Mouse (Mus musculus): ENCODE measurements around the gene Erbb3. TPM values are rescaled to one million over a fixed set of nuclear protein-coding genes. Genes with fewer than 3 reads are reported as not detected.
"Not testable (repeated sequence)": the region's sequence is repeated elsewhere in the genome, so short reads cannot be mapped to it uniquely, and the experiment has no call there.

Gene Erbb3
- 1 to 10 TPM; 2.7 TPM for total RNA-seq (2021)
- long read RNA-seq, experiment 1, partial matches to known transcripts = 1 of 3 reads
- long read RNA-seq, experiment 1, other reads (novel, unspliced or antisense) = 2 of 3 reads
- long read RNA-seq, experiment 2, full-length matches to known transcripts = 1 of 1 reads
- long read RNA-seq, experiment 2, partial matches to known transcripts = 0 of 1 reads
- long read RNA-seq, experiment 2, other reads (novel, unspliced or antisense) = 0 of 1 reads

DNA sequence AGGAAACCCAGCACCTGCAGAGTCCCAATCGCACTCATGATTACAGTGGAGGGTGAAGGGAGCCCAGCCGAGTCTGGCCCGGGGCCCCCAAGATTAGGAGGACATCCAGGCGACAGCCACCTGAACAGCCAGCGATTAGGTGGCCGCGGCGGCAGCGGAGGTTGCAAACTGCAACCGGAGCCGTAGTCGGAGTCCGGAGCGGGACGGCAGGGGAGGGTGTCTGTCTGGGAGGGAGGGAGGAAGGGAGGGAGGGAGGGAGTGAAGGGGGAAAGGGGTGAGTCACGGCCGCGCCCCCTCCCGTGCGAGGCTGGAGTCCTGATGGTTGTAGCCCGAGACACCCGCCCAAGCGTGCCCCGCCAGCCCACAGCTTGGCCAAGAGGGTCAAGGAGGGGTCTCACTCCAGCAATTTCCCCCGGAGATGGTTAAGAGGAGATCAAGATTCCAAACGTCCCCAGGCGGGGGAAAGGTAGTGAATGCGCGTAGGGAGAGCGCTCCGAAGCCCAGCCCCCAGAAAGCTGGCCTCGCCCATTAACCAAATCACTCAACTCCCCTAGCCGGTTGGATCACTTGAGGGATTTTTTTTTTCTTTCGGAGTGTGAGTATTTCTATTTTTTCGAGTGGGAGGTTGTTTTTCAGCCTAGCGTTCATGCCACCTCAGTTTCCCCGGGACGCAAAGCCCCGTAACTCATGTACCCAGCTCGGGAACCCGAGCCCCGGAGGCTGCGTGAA lies at the start of gene Erbb3:
TSS of gene Erbb3 (minus strand) at position 189 of the 729 bp plus-strand sequence.
- no peak for DNase-seq (ENCODE audit: low spot score)

DNA sequence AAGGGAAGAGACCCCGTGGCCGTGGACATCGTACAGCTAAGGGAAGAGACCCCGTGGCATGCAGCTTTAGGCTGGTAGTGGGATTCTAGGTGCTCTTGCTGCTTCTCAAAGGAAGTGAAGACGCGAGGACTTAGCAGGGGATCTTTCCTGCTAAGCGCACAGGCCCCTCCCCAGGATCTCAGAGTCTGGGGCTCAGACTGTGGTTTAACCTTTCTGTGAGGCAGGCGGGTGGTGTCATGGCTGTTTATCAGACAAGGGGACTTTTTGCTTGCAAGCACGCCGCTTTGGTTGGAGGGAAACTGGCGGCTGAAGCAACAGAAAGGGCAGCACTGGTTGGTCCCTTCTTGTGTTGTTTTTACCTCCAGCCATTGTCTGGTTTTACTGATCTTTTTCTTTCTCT lies 47.6 kb upstream of the Erbb3 start:
- no peak for DNase-seq (ENCODE audit: low spot score)

DNA sequence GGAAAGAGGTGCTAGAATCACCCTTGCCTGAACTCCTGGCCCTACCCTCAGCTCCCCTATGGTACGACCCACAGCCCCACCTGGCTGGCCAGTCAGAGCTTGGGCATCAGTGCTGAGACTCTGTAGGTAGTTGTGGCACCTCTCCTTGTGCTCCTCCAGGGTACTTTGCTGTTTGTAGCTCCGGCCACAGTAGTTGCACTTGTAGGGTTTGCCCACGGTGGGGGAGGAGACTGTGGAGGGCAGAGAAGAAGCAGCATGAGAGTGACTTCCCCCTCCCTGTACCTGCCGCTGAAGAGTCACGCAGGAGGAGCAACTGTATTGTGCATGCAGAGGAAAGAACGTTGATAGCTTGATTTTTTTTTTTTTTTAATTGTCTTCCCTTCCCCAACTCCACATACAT lies 47.1 kb upstream of the Erbb3 start:
- no peak for DNase-seq (ENCODE audit: low spot score)

DNA sequence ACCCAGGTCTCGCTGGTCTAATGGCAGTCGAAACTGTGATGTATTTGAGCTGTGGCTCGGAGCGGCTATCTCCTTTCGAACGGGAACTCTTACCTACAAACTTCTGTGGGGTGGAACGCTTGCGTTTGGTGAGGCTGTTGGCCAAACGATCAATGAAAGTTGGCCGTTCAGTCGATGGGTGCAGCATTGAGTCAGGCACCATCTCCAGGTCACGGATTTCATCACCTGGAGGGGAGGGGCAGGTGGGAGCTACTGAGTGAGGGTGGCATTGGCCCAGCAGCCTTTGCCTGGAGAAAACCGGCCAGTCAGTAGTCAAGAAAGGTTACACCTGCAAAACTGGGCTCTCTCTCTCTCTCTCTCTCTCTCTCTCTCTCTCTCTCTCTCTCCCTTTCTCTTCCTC lies 46.2 kb upstream of the Erbb3 start:
- no peak for DNase-seq (ENCODE audit: low spot score)

DNA sequence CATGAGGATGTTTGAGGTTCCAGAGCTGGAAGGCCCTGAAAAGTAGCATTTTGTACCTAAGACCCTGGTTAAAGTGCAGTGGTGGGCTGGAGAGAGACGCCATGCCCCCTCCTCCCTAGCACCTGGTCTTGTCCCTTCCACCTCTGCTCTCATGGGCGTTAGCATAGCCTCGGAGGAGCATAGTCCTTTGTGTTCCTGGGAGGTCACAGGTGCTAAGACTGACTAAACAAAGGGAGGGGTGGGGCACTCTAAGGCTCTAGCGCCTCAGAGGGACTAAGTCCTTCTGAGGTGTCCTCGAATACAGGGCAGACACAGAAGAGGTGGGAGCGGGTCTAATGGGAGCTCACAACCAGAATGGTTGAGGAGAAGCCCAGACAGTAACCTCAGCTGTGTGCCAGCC lies 42.1 kb upstream of the Erbb3 start:
- no peak for DNase-seq (ENCODE audit: low spot score)

DNA sequence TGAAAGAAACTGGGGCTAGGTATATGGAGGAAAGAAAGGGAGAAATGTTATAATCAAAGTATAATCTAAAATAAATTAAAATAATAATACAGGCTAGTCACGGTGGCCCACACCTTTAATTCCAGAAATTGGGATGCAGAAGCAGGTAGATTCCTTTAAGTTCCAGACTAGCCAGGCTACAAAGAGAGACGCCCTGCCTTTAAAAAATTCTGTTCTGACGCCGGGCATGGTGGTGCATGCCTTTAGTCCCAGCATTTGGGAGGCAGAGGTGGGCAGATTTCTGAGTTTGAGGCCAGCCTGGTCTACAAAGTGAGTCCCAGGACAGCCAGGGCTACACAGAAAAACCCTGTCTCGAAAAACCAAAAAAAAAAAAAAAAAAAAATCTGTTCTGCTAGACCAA lies 40.9 kb upstream of the Erbb3 start:
- DNase-seq (ENCODE audit: low spot score) = not testable (repeated sequence)

DNA sequence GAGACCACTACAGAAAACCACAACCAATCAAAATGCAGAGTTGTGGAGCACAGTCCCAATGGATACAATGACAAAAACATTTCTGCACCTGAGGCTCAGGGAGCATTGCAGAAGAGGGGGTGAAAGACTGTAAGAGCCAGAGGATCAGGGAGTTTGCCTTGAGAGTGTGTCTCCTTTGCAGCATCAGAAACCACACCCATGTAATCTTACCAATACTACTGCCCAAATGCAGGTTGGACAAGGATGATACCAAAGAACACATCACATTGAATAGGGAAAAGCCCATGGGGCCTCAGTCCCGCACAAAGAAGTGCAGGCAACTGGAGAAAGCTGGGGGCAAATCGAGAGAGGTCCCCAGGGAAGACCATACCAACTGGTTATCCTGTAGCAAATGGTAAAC lies 40.3 kb upstream of the Erbb3 start:
- no peak for DNase-seq (ENCODE audit: low spot score)

DNA sequence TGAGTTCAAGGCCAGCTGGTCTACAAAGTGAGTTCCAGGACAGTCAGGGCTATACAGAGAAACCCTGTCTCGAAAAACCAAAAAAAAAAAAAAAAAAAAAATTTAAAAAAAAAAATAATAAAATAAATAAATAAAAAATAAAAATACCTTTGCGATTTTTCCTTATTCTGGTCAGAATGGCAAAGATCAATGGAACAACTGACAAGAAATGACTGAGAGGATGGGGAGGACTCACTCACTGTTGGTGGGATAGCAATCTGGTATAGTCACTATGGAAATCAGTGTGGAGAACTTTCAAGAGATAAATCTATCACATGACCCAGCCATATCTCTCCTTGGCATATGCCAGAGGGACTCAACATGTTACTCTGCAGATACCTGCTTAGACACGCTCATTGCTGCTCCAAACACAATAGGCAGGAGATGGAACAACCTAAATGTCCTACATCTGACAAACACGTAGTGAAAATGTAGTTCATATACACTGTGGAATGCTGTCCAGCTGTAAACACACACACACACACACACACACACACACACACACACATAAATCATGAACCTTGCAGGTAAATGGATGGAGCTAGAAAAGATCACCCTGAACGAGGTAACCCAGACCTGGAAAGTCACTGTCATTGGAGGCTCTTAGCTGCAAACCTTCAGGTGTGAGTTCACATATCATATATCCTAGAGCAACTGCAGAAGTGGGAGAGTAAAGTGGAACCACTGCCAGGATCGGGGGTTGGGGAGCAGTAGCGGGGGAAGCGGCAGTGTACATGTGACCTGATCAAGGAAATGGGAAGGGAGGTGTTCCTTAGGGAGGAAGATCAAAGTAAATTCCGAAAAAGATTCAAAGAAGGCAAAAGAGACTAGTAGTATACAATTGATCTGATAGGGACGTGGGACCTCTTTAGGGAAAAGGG lies 38.2 kb upstream of the Erbb3 start:
- no peak for DNase-seq (ENCODE audit: low spot score)

DNA sequence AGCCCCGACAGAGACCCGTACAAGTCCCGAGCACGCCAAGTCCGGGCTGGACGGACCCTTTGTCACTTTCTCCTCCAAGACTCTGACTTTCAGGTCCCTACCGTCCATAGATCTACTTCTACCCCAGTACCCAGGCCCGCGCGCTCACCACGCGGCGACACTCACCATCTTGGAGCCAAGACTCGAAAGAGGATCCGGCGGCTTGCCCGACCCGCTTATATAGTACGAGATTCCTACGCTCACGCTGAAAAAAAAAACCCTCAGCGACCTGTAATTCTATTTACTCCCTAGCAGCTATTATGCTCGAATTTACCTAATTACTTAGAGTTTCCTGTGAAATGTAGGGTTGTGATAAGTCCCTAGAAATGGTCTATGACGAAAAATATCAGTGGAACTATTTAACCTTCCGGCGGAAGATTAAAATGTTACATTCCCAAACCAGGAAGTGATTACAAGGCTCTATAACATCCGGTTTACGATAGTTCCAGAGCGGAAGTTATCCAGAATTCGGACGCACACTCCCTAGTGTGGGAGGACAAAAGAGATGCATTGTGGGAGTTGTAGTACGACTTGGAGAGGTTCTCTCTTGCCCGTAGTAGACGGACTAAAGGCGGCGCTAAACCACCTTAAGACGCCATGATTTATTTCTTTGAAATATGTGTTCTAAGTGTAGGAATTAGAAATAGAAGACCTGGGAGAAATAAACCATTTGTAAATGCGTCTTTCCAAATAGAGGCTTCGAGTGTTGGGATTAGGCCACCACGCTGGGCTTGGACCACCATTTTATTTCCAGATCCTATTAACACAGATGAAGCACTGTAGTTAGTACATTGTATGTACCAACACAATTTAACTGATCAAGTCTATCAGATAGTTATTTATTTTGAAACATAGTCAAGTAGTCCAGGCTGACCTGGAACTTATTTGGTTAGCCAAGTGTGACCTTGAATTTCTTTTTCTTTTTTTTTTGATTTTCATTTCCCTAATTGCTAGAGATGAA lies 37.2 kb upstream of the Erbb3 start, which contains the start of gene Rps26:
TSS of gene Rps26 (minus strand) at position 437 of the 1,000 bp plus-strand sequence.
- peak; percentile 97 for DNase-seq (ENCODE audit: low spot score)

DNA sequence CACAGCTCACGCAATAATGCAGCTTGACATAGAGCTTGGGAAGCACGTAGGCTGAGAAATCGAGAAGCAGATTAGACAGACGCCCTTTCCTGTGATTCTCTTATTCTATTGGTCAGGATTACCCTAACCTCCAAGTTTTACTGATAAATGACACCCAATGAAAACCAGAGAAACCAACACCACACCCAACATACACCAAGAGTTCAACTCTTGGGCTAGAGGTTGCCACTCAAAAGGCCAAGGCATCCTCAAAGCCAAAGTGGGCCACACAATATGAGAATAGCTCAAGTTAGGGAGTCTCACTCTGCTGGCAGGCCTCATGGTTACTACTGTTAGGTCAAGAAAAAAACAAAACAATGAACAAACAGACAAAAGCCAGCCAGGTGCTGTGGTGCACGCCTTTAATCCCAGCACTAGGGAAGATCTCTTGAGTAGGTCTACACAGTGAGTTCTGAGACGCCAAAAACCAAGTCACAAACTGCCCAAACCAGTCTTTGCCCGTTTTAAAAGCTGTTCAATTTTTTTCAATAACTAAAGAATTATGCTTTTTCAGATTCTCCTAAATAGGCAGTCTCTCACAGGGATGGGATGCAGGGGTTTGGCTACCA lies 35.9 kb upstream of the Erbb3 start:
- DNase-seq (ENCODE audit: low spot score) = no peak

DNA sequence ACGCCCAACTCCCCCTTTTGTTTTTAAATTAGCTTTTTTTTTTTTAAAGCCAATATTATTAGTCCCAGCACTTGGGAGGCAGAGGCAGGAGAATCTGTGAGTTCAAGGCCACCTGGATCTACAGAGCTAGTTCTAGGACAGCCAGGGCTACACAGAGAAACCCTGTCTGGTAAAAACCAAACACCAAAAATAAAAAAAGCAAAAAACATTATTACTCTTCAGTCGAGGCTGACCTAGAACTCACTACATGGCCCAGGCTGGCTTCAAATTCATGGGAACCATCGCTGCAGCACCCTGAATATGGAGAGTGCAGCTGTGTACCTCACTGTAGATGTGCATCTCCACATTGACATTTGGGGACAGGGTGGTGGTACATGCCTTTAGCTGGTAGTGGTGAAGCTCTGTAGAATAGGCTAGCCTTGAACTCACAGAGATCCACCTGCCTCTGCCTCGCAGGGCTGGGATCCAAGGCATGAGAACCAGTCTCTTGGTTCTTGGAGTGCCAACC lies 33.7 kb upstream of the Erbb3 start:
- DNase-seq (ENCODE audit: low spot score) = not testable (repeated sequence)

DNA sequence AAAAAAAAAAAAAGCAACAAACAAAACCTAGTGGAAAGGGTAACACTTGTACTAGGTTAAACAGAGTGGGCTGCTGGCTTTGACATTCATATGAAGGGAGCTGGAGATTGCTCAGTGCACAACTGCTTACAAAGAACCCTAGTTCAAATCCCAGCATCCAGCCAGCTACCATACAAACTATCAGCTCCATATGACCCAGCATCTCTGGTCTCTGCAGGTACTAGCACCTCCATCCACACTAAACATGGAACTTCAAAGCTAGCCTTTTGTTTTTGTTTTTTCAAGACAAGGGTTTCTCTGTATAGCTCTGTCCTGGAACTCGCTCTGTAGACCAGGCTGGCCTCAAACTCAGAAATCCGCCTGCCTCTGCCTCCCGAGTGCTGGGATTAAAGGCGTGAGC lies 33.2 kb upstream of the Erbb3 start:
- DNase-seq (ENCODE audit: low spot score) = no peak

DNA sequence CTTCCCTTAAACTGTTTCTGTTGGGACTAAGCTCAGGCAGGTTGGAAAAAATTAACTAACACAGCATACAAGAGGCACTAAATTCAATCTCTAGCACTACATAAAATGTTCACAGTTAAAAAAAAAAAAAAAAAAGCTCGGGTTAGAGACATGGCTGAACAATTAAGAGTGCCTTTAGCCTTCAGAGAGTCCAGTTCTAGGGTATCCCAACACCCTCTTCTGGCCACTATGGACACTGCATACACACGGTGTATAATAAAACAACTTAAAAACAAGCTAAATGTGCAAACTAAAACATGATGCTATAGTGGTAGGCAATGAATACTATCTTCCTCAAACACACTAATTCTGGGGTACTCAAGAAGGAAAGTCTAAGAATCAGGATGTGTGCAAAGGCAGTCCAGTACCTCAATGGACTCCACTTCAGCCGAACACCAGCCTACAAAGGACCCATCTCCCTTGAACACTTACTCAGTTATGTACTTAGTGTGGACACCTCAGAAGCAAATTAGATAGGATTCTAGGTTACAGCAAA lies 32.6 kb upstream of the Erbb3 start:
- no peak for DNase-seq (ENCODE audit: low spot score)

DNA sequence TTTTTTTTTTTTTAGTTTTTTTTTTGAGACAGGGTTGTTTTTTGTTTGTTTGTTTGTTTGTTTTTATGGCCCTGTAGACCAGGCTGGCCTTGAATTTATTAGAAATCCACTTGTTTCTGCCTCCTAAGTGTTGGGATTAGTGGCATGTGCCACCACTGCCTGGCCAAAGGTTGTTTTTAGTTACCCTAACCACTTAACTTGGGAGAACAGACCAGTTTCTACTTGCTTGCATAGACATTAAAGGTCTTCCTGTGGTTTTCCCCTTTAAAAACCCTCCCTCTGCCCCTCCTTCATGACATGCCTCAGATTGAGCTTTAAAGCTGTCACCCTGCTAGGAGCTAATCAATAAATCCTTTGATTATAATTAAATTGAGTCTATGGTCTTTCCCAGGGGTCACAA lies 30.8 kb upstream of the Erbb3 start:
- no peak for DNase-seq (ENCODE audit: low spot score)

DNA sequence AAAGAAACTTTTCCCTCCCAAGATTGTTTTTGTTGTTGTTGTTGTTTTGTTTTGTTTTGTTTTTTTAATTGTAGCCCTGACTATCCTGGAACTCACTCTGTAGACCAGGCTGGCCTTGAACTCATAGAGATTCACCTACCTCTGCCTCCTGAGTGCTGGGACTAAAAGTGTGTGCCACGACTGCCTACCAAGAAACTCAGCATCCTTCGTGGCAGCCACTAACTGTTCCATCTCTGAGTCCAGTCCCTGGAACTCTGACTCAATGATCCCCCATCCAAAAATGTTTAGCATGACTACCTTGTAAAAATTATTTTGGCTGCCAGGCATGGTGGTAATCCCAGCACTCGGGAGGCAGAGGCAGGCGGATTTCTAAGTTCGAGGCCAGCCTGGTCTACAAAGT lies 29.7 kb upstream of the Erbb3 start:
- not testable (repeated sequence) for DNase-seq (ENCODE audit: low spot score)

DNA sequence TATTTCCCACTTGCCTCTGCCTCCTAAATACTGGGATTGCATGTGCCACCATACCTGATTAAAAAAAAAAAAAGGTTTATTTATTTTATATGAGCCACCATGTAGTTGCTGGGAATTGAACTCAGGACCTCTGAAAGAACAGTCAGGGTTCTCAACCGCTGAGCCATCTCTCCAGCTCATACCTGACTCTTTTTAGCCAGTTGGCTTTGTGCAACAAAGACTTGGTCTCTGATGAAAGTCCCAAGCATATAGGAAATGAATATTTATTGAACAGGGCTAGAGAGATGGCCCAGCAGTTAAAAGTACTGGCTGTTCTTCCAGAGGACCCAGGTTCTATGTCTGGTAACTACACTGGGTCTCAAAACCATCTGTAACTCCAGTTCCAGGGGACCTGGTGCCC lies 29.1 kb upstream of the Erbb3 start:
- DNase-seq (ENCODE audit: low spot score) = no peak

DNA sequence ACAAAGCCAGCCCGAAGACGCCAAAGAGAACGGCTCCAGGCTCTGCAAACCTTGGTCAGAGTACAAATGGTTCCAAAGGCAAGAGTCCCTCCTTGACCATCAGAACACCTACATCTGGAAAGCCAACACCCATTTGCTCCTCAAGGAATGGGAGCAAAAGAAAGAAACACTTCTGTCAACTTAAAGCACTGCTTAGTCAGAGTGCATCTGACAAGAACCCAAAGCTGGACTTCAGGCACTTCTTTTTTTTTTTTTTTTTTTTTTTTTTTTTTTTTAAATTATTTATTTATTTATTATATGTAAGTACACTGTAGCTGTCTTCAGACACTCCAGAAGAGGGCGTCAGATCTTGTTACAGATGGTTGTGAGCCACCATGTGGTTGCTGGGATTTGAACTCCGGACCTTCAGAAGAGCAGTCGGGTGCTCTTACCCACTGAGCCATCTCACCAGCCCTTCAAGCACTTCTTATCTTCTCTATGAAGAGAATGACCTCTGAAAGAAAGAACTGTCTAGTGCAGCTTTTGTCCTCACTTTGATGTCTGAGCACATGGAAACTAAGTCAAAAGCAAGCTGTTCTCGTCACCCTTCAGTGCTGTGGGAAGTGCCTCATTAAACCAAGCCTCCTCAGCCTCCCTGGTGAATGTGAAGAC lies 26.5 kb upstream of the Erbb3 start:
- DNase-seq (ENCODE audit: low spot score) = not testable (repeated sequence)

DNA sequence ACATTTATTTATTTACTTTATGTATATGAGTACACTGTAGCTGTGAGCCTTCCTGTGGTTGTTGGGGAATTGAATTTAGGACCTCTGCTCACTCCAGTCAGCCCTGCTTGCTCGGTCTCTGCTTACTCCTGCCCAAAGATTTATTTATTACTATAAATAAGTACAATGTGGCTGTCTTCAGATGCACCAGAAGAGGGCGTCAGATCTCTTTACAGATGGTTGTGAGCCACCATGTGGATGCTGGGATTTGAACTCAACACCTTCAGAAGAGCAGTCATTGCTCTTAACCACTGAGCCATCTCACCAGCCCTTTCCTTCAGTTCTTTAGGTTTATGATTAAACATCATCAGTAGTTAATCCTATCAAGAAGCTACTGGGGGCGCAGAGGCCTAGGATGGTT lies 25.5 kb upstream of the Erbb3 start:
- DNase-seq (ENCODE audit: low spot score) = no peak

DNA sequence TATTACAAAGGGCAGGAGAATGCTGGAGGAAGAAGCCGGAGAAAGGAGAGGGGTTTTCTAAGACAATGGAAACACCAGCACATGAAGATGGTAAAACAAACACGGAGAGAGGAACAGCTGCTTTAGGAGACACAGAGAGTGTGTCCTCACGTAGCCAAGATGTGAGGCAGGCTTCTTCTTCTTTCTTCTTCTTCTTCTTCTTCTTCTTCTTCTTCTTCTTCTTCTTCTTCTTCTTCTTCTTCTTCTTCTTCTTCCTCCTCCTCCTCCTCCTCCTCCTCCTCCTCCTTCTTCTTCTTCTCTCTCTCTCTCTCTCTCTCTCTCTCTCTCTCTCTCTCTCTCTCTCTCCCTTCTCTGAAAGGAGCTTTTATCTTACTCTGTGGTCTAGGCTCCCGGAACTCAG lies 24.4 kb upstream of the Erbb3 start:
- DNase-seq (ENCODE audit: low spot score) = not testable (repeated sequence)

DNA sequence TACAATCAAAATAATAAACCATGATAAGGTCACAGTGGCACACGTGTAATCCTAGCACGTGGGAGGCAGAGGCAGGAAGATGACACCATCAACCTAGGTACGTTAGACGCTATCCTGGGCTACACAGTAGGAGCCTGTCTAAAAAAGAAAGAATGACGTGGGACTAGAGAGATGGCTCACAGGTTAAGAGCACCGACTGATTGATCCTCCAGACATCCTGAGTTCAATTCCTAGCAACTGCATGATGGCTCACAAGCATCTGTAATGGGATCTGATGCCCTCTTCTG lies 23.6 kb upstream of the Erbb3 start:
- DNase-seq (ENCODE audit: low spot score) = no peak

Measured in gastrocnemius, adult 18-20 months (tissue).